Mouse (Mus musculus): ENCODE data around the gene Kitl. TPM values are rescaled to one million over a fixed set of nuclear protein-coding genes. Genes with fewer than 3 reads are reported as not detected.

The Kitl gene
- polyA plus RNA-seq, 1 experiment from 2014 or later, result 7.5 TPM

DNA sequence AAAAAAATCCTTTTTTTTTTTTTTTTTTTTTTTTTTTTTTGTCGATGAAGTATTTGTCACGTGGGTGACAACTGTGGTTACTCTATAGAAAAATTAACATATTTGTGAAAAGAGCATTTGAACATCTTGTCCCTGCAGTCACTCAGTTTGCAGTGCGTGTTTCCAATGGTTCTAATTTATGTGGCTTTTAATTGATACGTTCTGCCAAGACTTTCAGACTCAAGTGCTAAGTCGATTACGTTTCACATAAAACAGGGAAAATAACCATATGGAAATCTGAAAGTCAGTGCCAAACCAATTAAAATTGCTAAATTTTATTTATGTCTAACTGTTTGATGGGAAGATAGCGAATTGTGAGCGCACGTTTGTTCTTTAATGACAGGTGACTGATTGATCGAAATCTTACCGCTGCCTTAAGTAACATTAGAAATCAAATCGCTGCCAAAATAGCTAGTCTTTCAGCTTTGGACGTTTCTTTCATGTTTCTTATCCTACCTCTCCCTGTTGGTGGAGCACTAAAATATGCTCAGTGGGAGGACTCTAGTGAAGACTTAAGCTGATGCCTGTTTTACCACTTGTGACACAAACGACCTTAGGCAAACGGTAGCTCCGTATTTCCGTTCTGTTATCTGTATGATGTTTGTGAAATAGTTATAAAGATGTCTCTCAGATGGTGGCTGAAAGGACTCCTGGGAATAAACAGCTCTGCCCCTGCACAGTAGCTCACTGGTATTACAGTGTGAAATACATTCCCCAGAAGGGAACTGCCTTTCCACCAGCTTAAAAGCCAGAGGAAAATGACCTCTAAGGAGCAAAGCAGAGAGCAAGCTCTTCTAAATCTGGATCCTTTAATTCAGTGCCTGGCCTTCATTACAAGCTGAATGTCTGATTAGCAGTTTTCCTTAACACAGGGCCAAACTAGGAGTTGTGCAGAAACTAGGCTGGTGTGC, 4.1 kb downstream of the Kitl start:
- no peak for DNase-seq (ENCODE audit: low spot score)
- ATAC-seq (ENCODE audit: insufficient number of reproducible peaks, low FRiP score, low TSS enrichment, low read depth), result no peak
- H3K4me2 ChIP-seq (ENCODE audit: low read depth, severe bottlenecking), result no peak overlapping the region

DNA sequence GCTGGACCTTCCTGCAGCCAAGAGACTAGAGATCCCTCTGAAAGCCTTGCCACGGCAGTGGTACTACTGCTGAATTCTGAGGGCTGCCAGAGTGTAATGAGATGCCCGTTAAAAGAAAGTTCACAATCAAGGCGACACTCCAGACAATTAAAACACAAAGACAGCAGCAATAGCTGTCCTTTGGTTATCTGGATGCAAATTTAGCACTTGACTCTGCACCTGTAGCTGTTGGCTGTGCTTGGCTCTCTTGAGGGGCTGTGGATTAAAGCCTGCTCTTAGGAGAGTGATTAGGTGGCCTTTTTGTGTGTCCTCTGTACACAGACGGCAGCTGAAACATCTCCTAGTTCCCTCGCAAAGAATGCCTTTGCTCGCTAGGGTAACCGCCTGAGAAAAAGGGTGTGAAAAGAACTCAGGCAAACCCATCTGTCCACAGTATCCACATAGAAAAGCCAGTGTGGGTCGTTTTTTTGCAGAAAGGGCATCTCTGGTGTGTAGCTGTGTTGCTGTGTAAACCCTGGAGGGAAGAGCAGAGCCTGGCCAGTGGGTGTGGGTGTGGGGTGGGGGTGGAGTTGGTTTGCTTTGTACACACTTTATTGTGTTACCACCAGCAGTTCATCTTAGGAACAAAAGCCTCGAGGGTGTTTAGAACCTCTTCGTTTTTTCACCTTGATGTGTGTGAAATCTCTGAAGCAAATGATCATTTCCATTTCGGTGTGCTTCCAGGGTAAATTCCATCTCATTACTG, 6.8 kb downstream of the Kitl start:
- no peaks in the 10 kb centered on the region for H3K4me1 ChIP-seq (ENCODE audit: control insufficient read depth, insufficient read depth, low read length)
- H3K27ac ChIP-seq (replicated peaks; ENCODE audit: low read depth, low read length), result no peak overlapping the region
- no peak overlapping the region for H3K4me3 ChIP-seq (ENCODE audit: low read depth, low read length)
- ATAC-seq (ENCODE audit: insufficient number of reproducible peaks, low FRiP score, low TSS enrichment, low read depth) (no peak), DNase-seq (ENCODE audit: low spot score) (no peak)
- H3K9me3 ChIP-seq (ENCODE audit: control insufficient read depth, low read length), result no peaks in the 10 kb centered on the region
- H3K27me3 ChIP-seq (ENCODE audit: control insufficient read depth, insufficient read depth, low read length), result peaks cover 10% of the 10 kb centered on the region
- H3K4me2 ChIP-seq (ENCODE audit: low read depth, severe bottlenecking), result no peak overlapping the region
- 56% methylated on average over 11 of the region's 11 CpGs for WGBS
- no peaks in the 10 kb centered on the region for H3K36me3 ChIP-seq (ENCODE audit: control insufficient read depth, insufficient read depth, low read length)
- H3K9ac ChIP-seq (ENCODE audit: low read length), result no peak overlapping the region

More for the DNA sequence above, 4.1 kb downstream of the Kitl start:
- Histone ChIP-seq H3K27ac (replicated peaks; ENCODE audit: low read depth, low read length) (no peak overlapping the region), H3K4me3 (ENCODE audit: low read depth, low read length) (no peak overlapping the region), H3K36me3 (ENCODE audit: control insufficient read depth, insufficient read depth, low read length) (no peaks in the 10 kb centered on the region), H3K9me3 (ENCODE audit: control insufficient read depth, low read length) (no peaks in the 10 kb centered on the region), H3K4me1 (ENCODE audit: control insufficient read depth, insufficient read depth, low read length) (no peaks in the 10 kb centered on the region), H3K9ac (ENCODE audit: low read length) (no peak overlapping the region), H3K27me3 (ENCODE audit: control insufficient read depth, insufficient read depth, low read length) (peaks cover 18% of the 10 kb centered on the region)
- WGBS, result 39% methylated on average over 17 of the region's 17 CpGs

DNA sequence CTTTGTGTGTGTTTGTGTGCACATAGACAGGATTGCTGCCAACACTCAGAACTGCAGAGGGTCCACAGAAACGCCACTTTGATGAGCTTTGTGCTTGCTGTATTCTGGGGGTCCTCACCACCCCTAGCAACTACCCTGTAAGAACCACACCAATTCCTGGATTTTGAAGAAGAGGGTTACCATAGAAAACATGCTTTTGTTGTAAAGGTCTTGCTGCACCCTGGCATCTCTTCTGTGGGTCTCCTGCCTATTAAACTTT, 7.3 kb downstream of the Kitl start:
- Histone ChIP-seq H3K27me3 (ENCODE audit: control insufficient read depth, insufficient read depth, low read length) (peaks cover 5% of the 10 kb centered on the region; the same call in 1 of the 2 replicates), H3K4me3 (ENCODE audit: low read depth, low read length) (no peak overlapping the region), H3K4me2 (ENCODE audit: low read depth, severe bottlenecking) (no peak overlapping the region), H3K27ac (replicated peaks; ENCODE audit: low read depth, low read length) (no peak overlapping the region), H3K4me1 (ENCODE audit: control insufficient read depth, insufficient read depth, low read length) (no peaks in the 10 kb centered on the region), H3K36me3 (ENCODE audit: control insufficient read depth, insufficient read depth, low read length) (no peaks in the 10 kb centered on the region), H3K9ac (ENCODE audit: low read length) (no peak overlapping the region), H3K9me3 (ENCODE audit: control insufficient read depth, low read length) (no peaks in the 10 kb centered on the region)
- WGBS, result 73% methylated on average over 1 of the region's 1 CpGs
- ATAC-seq (ENCODE audit: insufficient number of reproducible peaks, low FRiP score, low TSS enrichment, low read depth), result no peak
- no peak for DNase-seq (ENCODE audit: low spot score)

DNA sequence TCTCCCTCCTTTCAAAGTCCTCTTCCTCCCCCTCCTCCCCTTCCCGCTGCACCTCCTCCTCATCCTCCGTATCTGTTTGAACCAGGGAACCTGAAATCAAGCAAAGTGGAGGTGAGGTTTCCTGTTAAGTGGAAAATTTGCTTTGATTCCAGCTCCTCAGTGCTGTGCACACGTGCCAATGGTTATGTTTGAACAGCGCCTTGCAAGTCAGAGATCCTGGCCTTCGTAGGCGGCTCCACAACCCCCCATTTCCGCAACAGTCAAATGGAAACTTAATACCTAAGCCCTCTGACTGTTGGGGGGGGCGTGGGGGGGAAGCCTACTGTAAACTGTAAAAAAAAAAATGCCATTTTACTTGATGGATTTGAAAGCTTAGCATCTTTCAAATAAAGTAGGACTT, 10.2 kb downstream of the Kitl start:
- H3K27ac ChIP-seq (replicated peaks; ENCODE audit: low read depth, low read length), result no peak overlapping the region
- WGBS, result 69% methylated on average over 8 of the region's 8 CpGs
- H3K4me2 ChIP-seq (ENCODE audit: low read depth, severe bottlenecking), result no peak overlapping the region

DNA sequence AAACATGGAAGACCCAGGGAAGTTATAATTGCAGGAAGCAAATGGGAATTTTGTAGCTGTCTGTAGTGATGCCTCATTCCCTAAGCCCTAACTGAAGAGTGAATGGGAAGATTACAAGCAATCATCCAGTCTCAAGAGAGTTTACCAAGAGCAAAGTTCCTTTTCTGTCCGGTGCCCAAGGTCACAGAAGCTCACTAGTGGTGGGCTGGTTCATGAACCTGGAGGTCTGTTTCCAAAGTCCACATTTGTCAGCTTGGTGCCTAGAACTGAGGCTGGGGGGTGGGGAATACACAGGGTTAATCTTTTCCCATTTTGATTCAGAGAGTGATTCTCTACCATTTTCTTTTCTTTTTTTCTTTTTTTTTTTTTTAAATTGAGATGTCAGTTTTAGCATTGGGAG, 11.3 kb downstream of the Kitl start:
- H3K4me2 ChIP-seq (ENCODE audit: low read depth, severe bottlenecking), result no peak overlapping the region
- H3K9ac ChIP-seq (ENCODE audit: low read length), result no peak overlapping the region
- H3K27me3 ChIP-seq (ENCODE audit: control insufficient read depth, insufficient read depth, low read length), result no peaks in the 10 kb centered on the region
- no peak for ATAC-seq (ENCODE audit: insufficient number of reproducible peaks, low FRiP score, low TSS enrichment, low read depth)
- no peak overlapping the region for H3K4me3 ChIP-seq (ENCODE audit: low read depth, low read length)
- H3K36me3 ChIP-seq (ENCODE audit: control insufficient read depth, insufficient read depth, low read length), result no peaks in the 10 kb centered on the region
- no peaks in the 10 kb centered on the region for H3K9me3 ChIP-seq (ENCODE audit: control insufficient read depth, low read length)
- DNase-seq (ENCODE audit: low spot score), result no peak
- 96% methylated on average over 1 of the region's 1 CpGs for WGBS
- no peak overlapping the region for H3K27ac ChIP-seq (replicated peaks; ENCODE audit: low read depth, low read length)
- no peaks in the 10 kb centered on the region for H3K4me1 ChIP-seq (ENCODE audit: control insufficient read depth, insufficient read depth, low read length)

More for the DNA sequence above, 10.2 kb downstream of the Kitl start:
- H3K9ac ChIP-seq (ENCODE audit: low read length), result no peak overlapping the region
- H3K9me3 ChIP-seq (ENCODE audit: control insufficient read depth, low read length), result no peaks in the 10 kb centered on the region
- ATAC-seq (ENCODE audit: insufficient number of reproducible peaks, low FRiP score, low TSS enrichment, low read depth), result no peak
- no peaks in the 10 kb centered on the region for H3K36me3 ChIP-seq (ENCODE audit: control insufficient read depth, insufficient read depth, low read length)
- H3K4me1 ChIP-seq (ENCODE audit: control insufficient read depth, insufficient read depth, low read length), result no peaks in the 10 kb centered on the region
- H3K27me3 ChIP-seq (ENCODE audit: control insufficient read depth, insufficient read depth, low read length), result no peaks in the 10 kb centered on the region
- no peak for DNase-seq (ENCODE audit: low spot score)
- H3K4me3 ChIP-seq (ENCODE audit: low read depth, low read length), result no peak overlapping the region

DNA sequence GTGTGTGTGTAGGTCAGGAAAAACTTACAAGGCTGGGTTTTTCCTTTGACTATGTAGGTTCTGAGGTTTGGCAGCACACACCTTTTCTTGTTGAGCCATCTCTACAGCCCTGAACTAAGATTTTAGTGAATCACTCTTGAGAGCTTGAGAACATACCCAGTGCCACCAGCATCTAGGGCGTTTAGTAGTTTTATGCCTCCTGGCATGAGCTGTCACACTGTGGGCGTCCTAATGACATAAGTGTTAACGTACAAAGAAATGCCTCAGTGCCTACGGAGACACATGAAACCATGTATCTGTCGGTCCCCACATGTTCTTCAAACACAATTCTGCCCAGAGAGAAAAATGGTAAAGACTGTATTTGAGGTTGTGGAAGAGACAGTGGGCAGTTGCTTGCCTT, 15.0 kb downstream of the Kitl start:
- ATAC-seq (ENCODE audit: insufficient number of reproducible peaks, low FRiP score, low TSS enrichment, low read depth) (no peak), DNase-seq (ENCODE audit: low spot score) (no peak)
- Histone ChIP-seq H3K9ac (ENCODE audit: low read length) (no peak overlapping the region), H3K36me3 (ENCODE audit: control insufficient read depth, insufficient read depth, low read length) (no peaks in the 10 kb centered on the region), H3K4me1 (ENCODE audit: control insufficient read depth, insufficient read depth, low read length) (no peaks in the 10 kb centered on the region), H3K27me3 (ENCODE audit: control insufficient read depth, insufficient read depth, low read length) (no peaks in the 10 kb centered on the region), H3K4me2 (ENCODE audit: low read depth, severe bottlenecking) (no peak overlapping the region), H3K9me3 (ENCODE audit: control insufficient read depth, low read length) (no peaks in the 10 kb centered on the region), H3K4me3 (ENCODE audit: low read depth, low read length) (no peak overlapping the region), H3K27ac (replicated peaks; ENCODE audit: low read depth, low read length) (no peak overlapping the region)
- WGBS, result 79% methylated on average over 5 of the region's 5 CpGs

DNA sequence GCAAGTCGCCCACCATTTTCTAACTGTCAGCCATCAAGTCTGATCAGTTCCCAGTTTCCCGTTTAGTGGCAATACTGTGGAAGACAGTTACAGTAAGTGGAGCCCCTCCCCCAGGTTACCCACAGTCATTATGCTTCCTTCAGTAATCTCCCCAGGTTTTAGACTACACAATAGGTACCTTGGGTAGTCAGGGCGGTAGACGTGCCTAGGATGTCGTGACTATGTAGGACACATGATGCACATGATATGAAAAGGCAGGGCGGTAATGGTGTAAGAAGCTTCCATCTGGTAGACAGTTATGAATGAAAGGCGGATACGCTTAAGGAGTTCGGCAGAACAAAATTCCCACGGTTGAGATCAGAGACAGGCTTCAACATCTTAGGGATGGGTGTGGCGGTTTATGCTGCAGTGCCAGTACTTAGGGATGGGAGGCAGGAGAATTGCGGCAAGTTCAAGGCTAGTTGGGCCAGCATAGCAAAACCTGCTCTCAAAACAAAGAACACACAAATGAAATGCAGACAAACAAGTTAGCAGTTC, 15.6 kb downstream of the Kitl start:
- Histone ChIP-seq H3K27ac (replicated peaks; ENCODE audit: low read depth, low read length) (no peak overlapping the region), H3K4me3 (ENCODE audit: low read depth, low read length) (no peak overlapping the region), H3K4me2 (ENCODE audit: low read depth, severe bottlenecking) (no peak overlapping the region), H3K9ac (ENCODE audit: low read length) (no peak overlapping the region), H3K36me3 (ENCODE audit: control insufficient read depth, insufficient read depth, low read length) (no peaks in the 10 kb centered on the region), H3K9me3 (ENCODE audit: control insufficient read depth, low read length) (no peaks in the 10 kb centered on the region), H3K4me1 (ENCODE audit: control insufficient read depth, insufficient read depth, low read length) (no peaks in the 10 kb centered on the region), H3K27me3 (ENCODE audit: control insufficient read depth, insufficient read depth, low read length) (no peaks in the 10 kb centered on the region)
- DNase-seq (ENCODE audit: low spot score) (no peak), ATAC-seq (ENCODE audit: insufficient number of reproducible peaks, low FRiP score, low TSS enrichment, low read depth) (no peak)
- 80% methylated on average over 12 of the region's 12 CpGs for WGBS

DNA sequence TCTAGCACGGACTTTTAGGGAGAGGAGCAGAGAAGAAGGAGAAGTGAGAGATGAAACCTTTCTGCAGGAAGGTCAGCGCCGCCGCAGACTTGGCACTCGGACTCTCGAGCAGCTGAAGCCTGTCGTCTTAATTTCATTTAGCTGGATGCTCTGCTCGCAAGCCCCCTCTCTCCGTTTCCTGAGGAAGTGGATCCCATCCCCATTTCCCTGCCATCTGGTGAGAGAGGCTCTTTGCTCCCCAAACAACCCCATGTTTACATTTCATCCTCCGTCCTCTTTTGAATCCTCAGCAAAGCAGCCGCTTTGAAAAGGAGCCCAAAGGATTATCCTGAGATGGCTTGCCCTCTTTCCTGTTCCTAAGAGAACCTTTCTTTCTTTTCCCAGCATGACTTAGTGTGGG, 16.2 kb downstream of the Kitl start:
- WGBS, result 33% methylated on average over 11 of the region's 11 CpGs
- no peak overlapping the region for H3K27ac ChIP-seq (replicated peaks; ENCODE audit: low read depth, low read length)
- no peak overlapping the region for H3K4me3 ChIP-seq (ENCODE audit: low read depth, low read length)
- H3K4me1 ChIP-seq (ENCODE audit: control insufficient read depth, insufficient read depth, low read length), result no peaks in the 10 kb centered on the region
- no peaks in the 10 kb centered on the region for H3K9me3 ChIP-seq (ENCODE audit: control insufficient read depth, low read length)
- H3K4me2 ChIP-seq (ENCODE audit: low read depth, severe bottlenecking), result no peak overlapping the region
- no peak for ATAC-seq (ENCODE audit: insufficient number of reproducible peaks, low FRiP score, low TSS enrichment, low read depth)
- DNase-seq (ENCODE audit: low spot score), result no peak
- no peaks in the 10 kb centered on the region for H3K27me3 ChIP-seq (ENCODE audit: control insufficient read depth, insufficient read depth, low read length)
- H3K36me3 ChIP-seq (ENCODE audit: control insufficient read depth, insufficient read depth, low read length), result no peaks in the 10 kb centered on the region
- no peak overlapping the region for H3K9ac ChIP-seq (ENCODE audit: low read length)
